Mouse (Mus musculus): ENCODE data around the gene Prrx2.
A peak's percentile ranks its signal among the peaks of the same experiment; 100 is the strongest.

- peak; percentile 90 for TF ChIP-seq EP300 (IDR thresholded peaks at IDR 0.05)
- no peak for TF ChIP-seq CTCF (IDR thresholded peaks at IDR 0.05)
Observed at GRCm38 (mm10) chr2:30912291-30912773, 77.6 kb downstream of the Prrx2 start.

Data from lung, postnatal 0 days (tissue).